Mouse (Mus musculus): ENCODE results near the gene Tmem217.
"Not testable (repeated sequence)": the region's sequence is repeated elsewhere in the genome, so short reads cannot be mapped to it uniquely, and the experiment has no call there.

DNA sequence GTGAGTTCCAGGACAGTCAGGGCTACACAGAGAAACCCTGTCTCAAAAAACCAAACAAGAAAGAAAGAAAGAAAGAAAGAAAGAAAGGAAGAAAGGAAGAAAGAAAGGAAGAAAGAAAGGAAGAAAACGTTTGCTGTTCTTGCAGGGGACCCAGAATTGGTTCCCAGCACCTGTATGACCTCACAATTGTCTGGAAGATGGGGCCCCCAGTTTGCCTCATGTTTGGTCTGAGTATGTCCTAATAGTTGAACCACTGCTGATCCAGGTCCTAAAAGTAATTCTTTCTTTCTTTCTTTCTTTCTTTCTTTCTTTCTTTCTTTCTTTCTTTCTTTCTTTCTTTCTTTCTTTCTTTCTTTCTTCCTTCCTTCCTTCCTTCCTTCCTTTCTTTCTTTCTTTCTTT lies 54.7 kb downstream of the Tmem217 start:
- TF ChIP-seq CTCF (IDR thresholded peaks at IDR 0.05 in 2 of 3, conservative IDR thresholded peaks at IDR 0.05 in 1 of 3; ENCODE audit: control insufficient read depth in 1 of 3, insufficient read depth in 1 of 3, low read depth in 2 of 3, low read length in 3 of 3, poor library complexity in 1 of 3, severe bottlenecking in 1 of 3); ETS1 (IDR thresholded peaks at IDR 0.05; ENCODE audit: low read depth, low read length); POLR2A (IDR thresholded peaks at IDR 0.05; ENCODE audit: control insufficient read depth in 1 of 2, insufficient read depth in 1 of 2, low read depth in 1 of 2, low read length in 2 of 2, poor library complexity in 1 of 2); ZKSCAN1 (IDR thresholded peaks at IDR 0.05; ENCODE audit: low read depth, low read length); MEF2A (IDR thresholded peaks at IDR 0.05; ENCODE audit: extremely low read depth, insufficient replicate concordance, low read depth, low read length, poor library complexity, severe bottlenecking); CHD2 (IDR thresholded peaks at IDR 0.05; ENCODE audit: low read length); MYB (IDR thresholded peaks at IDR 0.05; ENCODE audit: low read depth, low read length); EP300 (IDR thresholded peaks at IDR 0.05; ENCODE audit: low read depth in 1 of 2, low read length in 2 of 2); HCFC1 (IDR thresholded peaks at IDR 0.05; ENCODE audit: low read depth, low read length); ZNF384 (IDR thresholded peaks at IDR 0.05; ENCODE audit: low read depth, low read length); MAFK (IDR thresholded peaks at IDR 0.05; ENCODE audit: borderline replicate concordance, low read depth, low read length); SIN3A (IDR thresholded peaks at IDR 0.05; ENCODE audit: low read length); MXI1 (IDR thresholded peaks at IDR 0.05; ENCODE audit: low read depth, low read length); JUND (IDR thresholded peaks at IDR 0.05; ENCODE audit: low read depth, low read length): not testable (repeated sequence)
